Mouse (Mus musculus): Measurements from ENCODE around the gene Bnipl. TPM values are rescaled to one million over a fixed set of nuclear protein-coding genes. Genes with fewer than 3 reads are reported as not detected.

Gene Bnipl
- total RNA-seq (2021): under 1 TPM in 1 of 2 experiments, not detected in 1; 0.42 TPM
- long read RNA-seq, experiment 1: 0 reads
- long read RNA-seq, experiment 2: 0 reads

GRCm38 (mm10) chr3:95250783-95251424, at the start of gene Bnipl:
TSS of gene Bnipl (minus strand) at chr3:95251193.
- DNase-seq: no peak

- no peak for DNase-seq
These were observed 47.0 kb upstream of the Bnipl start for GRCm38 (mm10) chr3:95298018-95298417.

- DNase-seq: peak; percentile 66
These were observed 45.1 kb upstream of the Bnipl start for GRCm38 (mm10) chr3:95296103-95296469.

- DNase-seq: peak; percentile 47
These were observed 44.5 kb upstream of the Bnipl start for GRCm38 (mm10) chr3:95295321-95296102.

DNA sequence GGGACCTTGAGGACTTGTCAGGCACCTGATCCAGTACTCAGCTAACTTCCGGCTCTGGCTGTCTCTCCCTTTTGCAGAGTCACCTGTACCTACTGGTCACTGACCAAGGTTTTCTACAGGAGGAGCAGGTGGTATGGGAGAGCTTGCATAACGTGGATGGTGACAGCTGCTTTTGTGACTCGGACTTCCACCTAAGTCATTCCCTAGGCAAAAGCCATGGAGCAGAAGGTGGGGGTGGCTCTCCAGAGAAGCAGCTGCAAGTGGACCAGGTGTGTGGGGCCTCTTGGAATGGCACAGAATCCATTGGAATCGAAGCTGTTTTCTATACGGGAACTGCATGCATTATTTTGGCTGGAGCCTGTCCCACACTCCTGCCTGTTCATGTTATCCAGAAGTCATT, 43.7 kb upstream of the Bnipl start:
- no peak for DNase-seq

DNA sequence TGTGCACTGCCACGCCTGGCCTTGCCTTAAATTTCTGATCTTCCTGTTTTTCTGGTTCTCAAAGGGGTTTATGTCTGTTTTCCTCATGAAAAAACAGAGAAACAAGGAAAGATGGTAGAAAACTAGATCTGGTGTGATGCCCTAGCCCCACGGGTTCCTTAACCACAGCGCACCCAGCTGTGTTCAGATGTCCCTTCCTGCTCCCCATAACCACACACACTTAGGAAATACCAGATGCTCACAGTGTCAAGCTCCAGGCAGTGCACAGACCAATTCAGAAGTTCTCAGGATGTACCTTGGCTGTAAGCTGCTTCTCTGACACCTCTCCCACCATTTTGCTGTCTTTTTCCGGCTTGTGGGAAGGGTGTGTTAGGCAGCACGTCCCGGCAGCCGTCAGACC, 43.3 kb upstream of the Bnipl start:
- no peak for DNase-seq

GRCm38 (mm10) chr3:95293537-95293936, 42.5 kb upstream of the Bnipl start:
- DNase-seq: no peak

DNA sequence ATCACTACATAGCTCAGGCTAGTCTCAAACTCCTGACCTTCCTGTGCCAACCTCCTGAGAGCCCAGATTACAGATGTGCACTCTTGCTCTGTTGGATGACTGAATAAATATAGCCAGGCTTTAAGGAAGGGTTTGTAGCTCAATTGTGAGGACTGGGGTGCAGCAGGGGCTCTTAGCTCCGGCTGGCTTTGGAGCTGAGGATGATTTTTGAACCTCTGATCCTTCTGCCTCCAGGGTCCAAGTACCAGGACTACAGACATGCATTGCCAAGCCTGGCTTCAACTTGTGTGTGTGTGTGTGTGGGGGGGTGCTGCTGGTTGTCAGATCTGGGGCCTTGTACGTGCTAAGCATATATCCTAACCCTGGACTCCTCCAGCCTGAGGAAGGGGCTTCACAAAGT, 41.9 kb upstream of the Bnipl start:
- DNase-seq: no peak

GRCm38 (mm10) chr3:95291041-95291440, 40.0 kb upstream of the Bnipl start:
- DNase-seq: no peak

GRCm38 (mm10) chr3:95290156-95290555, 39.2 kb upstream of the Bnipl start:
- no peak for DNase-seq

DNA sequence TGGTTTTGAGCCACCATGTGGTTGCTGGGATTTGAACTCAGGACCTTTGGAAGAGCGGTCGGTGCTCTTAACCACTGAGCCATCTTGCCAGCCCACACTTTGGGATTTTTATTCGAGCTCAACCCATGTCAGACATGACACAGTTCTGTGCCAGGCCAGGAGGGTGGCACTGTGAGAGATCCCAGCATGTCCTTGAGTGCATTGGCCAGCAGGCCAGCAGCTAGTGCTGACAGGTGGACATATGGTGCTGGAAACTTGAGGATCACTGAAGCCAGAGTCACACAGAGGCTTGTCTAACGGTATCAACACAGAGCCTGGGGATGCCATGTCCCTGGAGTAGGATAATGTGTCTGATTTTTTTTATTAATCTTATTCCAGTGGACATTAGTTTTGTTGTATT, 38.4 kb upstream of the Bnipl start:
- no peak for DNase-seq

- no peak for DNase-seq
These were observed 36.5 kb upstream of the Bnipl start for GRCm38 (mm10) chr3:95287541-95287940.

- no peak for DNase-seq
These were observed 35.5 kb upstream of the Bnipl start for GRCm38 (mm10) chr3:95286510-95286909.

GRCm38 (mm10) chr3:95286011-95286410, 35.0 kb upstream of the Bnipl start:
- no peak for DNase-seq

DNA sequence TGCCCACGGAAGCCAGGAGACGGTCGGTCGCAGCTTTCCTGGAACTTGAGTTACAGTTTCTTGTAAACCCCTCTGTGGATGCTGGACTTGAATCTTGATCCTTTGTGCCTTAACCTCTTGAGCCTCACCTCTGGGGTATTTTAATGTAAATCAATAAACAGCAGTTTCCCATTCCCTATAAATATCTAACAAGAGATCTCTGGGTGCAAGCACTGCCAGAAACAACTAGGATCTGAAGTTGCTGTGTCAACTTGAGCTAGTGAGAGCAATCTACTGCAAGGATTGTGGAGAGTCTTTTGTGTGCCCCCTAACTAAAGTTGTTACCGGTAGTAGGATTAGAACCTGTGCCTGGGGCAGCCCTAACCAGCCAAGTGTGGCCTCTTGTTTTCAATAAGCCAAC, 34.4 kb upstream of the Bnipl start:
- DNase-seq: no peak

- peak; percentile 61 for DNase-seq
These were observed 33.7 kb upstream of the Bnipl start for GRCm38 (mm10) chr3:95284501-95285281.

- no peak for DNase-seq
These were observed 33.1 kb upstream of the Bnipl start for GRCm38 (mm10) chr3:95284062-95284461.

DNA sequence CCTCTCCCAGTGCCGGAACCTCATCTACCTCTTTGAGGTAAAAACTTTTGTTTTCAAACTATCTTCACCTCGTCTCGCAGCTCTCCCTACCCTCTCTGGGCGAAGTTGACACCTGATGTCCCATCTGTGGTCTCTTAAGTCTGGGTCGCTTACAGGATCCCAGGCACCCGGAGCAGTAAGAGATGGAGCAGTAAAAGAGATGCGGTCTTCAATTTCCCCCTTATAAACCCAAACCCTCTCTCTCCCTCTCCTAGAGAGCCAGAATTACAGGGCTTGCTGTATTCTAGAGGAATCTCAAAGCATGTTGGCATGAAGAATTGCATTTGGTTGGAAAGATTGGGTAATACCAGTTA, 32.6 kb upstream of the Bnipl start:
- DNase-seq: no peak

GRCm38 (mm10) chr3:95282865-95283588, 32.0 kb upstream of the Bnipl start:
- DNase-seq: peak; percentile 84

DNA sequence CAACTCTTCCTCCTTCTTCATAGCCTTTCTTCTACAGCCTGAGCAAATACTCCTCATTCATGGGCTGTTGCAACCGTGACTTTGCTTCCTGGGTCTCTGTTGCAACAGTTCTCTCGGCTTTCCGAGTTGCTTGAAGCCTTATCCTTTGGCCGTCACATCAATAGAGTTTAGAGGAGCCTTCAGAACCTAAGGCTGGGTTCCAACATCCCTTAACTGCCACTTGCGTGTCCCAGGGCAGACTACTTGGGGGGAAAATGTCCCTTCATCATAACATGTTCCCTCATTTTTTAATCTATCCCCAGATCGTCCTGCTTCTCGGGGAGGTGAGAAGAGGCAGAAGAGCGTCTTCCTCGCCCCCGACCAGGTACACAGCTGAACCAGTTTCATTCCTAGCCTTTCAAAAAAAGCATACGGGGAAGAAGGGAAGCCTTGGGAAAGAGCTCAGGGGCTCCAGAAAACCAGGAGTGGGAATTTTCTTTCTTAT, 31.4 kb upstream of the Bnipl start:
- peak; percentile 70 for DNase-seq

DNA sequence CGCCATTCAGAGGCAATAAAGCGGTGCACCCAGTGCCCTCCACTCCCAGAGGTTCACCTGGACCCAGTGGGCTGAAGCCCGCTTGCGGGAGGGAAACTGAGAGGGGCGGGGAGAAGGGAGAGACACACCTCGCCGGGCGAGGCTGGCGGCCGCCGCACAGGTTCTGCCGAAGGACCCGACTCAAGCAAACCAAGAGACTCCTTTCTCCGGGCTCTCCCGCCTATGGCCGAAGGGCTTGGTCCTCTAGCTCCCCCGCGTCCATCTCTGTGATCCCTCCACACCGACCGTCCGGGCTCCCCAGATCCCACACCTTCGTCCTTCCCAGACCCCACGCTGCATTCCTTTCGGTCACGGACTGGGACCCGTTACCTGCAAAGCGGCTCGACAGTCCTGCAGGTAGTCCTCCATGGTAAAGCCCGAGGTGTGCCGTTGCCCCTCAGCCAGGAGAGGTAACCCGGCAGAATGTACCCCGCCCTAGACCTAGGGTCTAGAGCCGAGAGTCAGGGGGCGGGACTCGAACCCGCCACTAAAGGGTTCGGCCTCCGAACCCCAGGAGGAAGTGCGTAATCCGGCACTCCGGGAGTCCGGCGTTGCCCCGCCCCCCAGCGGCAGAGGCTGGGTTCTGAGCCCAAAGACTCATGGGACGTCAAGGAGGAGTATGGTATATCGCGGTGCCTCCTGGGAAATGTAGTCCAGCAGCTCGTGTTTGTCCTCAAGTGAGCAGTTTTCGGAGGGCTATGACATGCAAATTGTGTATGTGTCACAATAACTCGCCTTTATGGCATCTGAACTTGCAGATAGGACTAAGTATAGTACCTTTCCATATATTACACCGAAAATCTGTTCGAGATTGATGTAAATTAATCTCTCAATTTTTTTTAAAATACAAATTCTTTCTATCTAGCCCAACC, 30.5 kb upstream of the Bnipl start, which contains the start of the genes Mindy1 and Prune1:
Gene Mindy1 (plus strand): TSS at position 130 of the 911 bp plus-strand sequence.
Gene Prune1 (minus strand): TSS at position 861 of the 911 bp plus-strand sequence.
- peak; percentile 99 for DNase-seq
